Mouse (Mus musculus): ENCODE measurements around the gene LTO1.

GRCm38 (mm10) chr7:144958509-144959395, 43.9 kb downstream of the LTO1 start:
- TF ChIP-seq POLR2A (IDR thresholded peaks at IDR 0.05; ENCODE audit: borderline replicate concordance, extremely low read depth, low read depth, low read length) (no peak), CTCF (IDR thresholded peaks at IDR 0.05; ENCODE audit: insufficient read depth, low read length) (no peak)

All from lung, adult 2 months (tissue).